Mouse (Mus musculus): ENCODE results near the gene Bag6. TPM values are rescaled to one million over a fixed set of nuclear protein-coding genes. Genes with fewer than 3 reads are reported as not detected.

Bag6 gene
- polyA plus RNA-seq, 1 experiment, result 946 TPM

Other genes starting within 250 kb of the Bag6 start
- 1.3 and 3.9 TPM in 2 replicates for gene C2, start 236.9 kb upstream of the Bag6 start, polyA plus RNA-seq (2012; ENCODE audit: low replicate concordance)
- 427 and 438 TPM in 2 replicates for gene Ehmt2, start 236.7 kb upstream of the Bag6 start, polyA plus RNA-seq (2012; ENCODE audit: low replicate concordance)
- not detected in 2 replicates for gene Slc44a4, start 220.7 kb upstream of the Bag6 start, polyA plus RNA-seq (2012; ENCODE audit: low replicate concordance)
- gene Neu1, start 203.9 kb upstream of the Bag6 start, polyA plus RNA-seq (2012; ENCODE audit: low replicate concordance), result 22.5 and 43.0 TPM in 2 replicates
- 16.5 and 41.3 TPM in 2 replicates for gene Hspa1b, start 175.9 kb upstream of the Bag6 start, polyA plus RNA-seq (2012; ENCODE audit: low replicate concordance)
- not detected in 2 replicates for gene Gm20481, start 165.3 kb upstream of the Bag6 start, polyA plus RNA-seq (2012; ENCODE audit: low replicate concordance)
- gene Hspa1a, start 163.0 kb upstream of the Bag6 start, polyA plus RNA-seq (2012; ENCODE audit: low replicate concordance), result 3.5 and 6.7 TPM in 2 replicates
- gene Hspa1l, start 162.5 kb upstream of the Bag6 start, polyA plus RNA-seq (2012; ENCODE audit: low replicate concordance), result not detected in 2 replicates
- gene Lsm2, start 153.3 kb upstream of the Bag6 start, polyA plus RNA-seq (2012; ENCODE audit: low replicate concordance), result 146 and 328 TPM in 2 replicates
- gene Vars, start 134.2 kb upstream of the Bag6 start, polyA plus RNA-seq (2012; ENCODE audit: low replicate concordance), result 1,671 and 2,394 TPM in 2 replicates
- 1.2 and 1.8 TPM in 2 replicates for gene Vwa7, start 118.6 kb upstream of the Bag6 start, polyA plus RNA-seq (2012; ENCODE audit: low replicate concordance)
- gene Sapcd1, start 107.2 kb upstream of the Bag6 start, polyA plus RNA-seq (2012; ENCODE audit: low replicate concordance), result 8.2 and 32.0 TPM in 2 replicates
- 33.3 and 82.0 TPM in 2 replicates for gene Msh5, start 88.4 kb upstream of the Bag6 start, polyA plus RNA-seq (2012; ENCODE audit: low replicate concordance)
- 197 and 295 TPM in 2 replicates for gene Clic1, start 85.2 kb upstream of the Bag6 start, polyA plus RNA-seq (2012; ENCODE audit: low replicate concordance)
- 22.4 and 54.0 TPM in 2 replicates for gene Ddah2, start 76.1 kb upstream of the Bag6 start, polyA plus RNA-seq (2012; ENCODE audit: low replicate concordance)
- gene Ly6g6c, start 69.8 kb upstream of the Bag6 start, polyA plus RNA-seq (2012; ENCODE audit: low replicate concordance), result 0.34 TPM in 1 of 2 replicates, not detected in the other
- gene Mpig6b, start 69.0 kb upstream of the Bag6 start, polyA plus RNA-seq (2012; ENCODE audit: low replicate concordance), result 0.27 and 0.54 TPM in 2 replicates
- gene Ly6g6e, start 58.3 kb upstream of the Bag6 start, polyA plus RNA-seq (2012; ENCODE audit: low replicate concordance), result not detected in 2 replicates
- not detected in 2 replicates for gene Ly6g6d, start 57.1 kb upstream of the Bag6 start, polyA plus RNA-seq (2012; ENCODE audit: low replicate concordance)
- 0.31 TPM in 1 of 2 replicates, not detected in the other for gene Ly6g6f, start 49.6 kb upstream of the Bag6 start, polyA plus RNA-seq (2012; ENCODE audit: low replicate concordance)
- gene Abhd16a, start 45.9 kb upstream of the Bag6 start, polyA plus RNA-seq (2012; ENCODE audit: low replicate concordance), result 312 and 354 TPM in 2 replicates
- gene Ly6g5c, start 26.9 kb upstream of the Bag6 start, polyA plus RNA-seq (2012; ENCODE audit: low replicate concordance), result not detected in 2 replicates
- gene Ly6g5b, start 19.8 kb upstream of the Bag6 start, polyA plus RNA-seq (2012; ENCODE audit: low replicate concordance), result 0.71 TPM in 1 of 2 replicates, not detected in the other
- 76.3 and 112 TPM in 2 replicates for gene Gpank1, start 13.7 kb upstream of the Bag6 start, polyA plus RNA-seq (2012; ENCODE audit: low replicate concordance)
- 69.5 and 70.4 TPM in 2 replicates for gene Csnk2b, start 13.1 kb upstream of the Bag6 start, polyA plus RNA-seq (2012; ENCODE audit: low replicate concordance)
- gene D17H6S53E, start 8.8 kb upstream of the Bag6 start, polyA plus RNA-seq (2012; ENCODE audit: low replicate concordance), result 9.5 and 12.1 TPM in 2 replicates
- gene Apom, start 3.1 kb upstream of the Bag6 start, polyA plus RNA-seq (2012; ENCODE audit: low replicate concordance), result 0.24 TPM in 1 of 2 replicates, not detected in the other
- 1,544 and 3,522 TPM in 2 replicates for gene Prrc2a, start 29.7 kb downstream of the Bag6 start, polyA plus RNA-seq (2012; ENCODE audit: low replicate concordance)
- 1.9 and 3.8 TPM in 2 replicates for gene Aif1, start 40.9 kb downstream of the Bag6 start, polyA plus RNA-seq (2012; ENCODE audit: low replicate concordance)
- 1.1 and 24.0 TPM in 2 replicates for gene Lst1, start 53.3 kb downstream of the Bag6 start, polyA plus RNA-seq (2012; ENCODE audit: low replicate concordance)
- gene Ltb, start 59.3 kb downstream of the Bag6 start, polyA plus RNA-seq (2012; ENCODE audit: low replicate concordance), result 75.8 and 165 TPM in 2 replicates
- 2.6 and 2.7 TPM in 2 replicates for gene Tnf, start 66.8 kb downstream of the Bag6 start, polyA plus RNA-seq (2012; ENCODE audit: low replicate concordance)
- 4.2 and 5.6 TPM in 2 replicates for gene Lta, start 70.2 kb downstream of the Bag6 start, polyA plus RNA-seq (2012; ENCODE audit: low replicate concordance)
- gene Gm16181, start 85.7 kb downstream of the Bag6 start, polyA plus RNA-seq (2012; ENCODE audit: low replicate concordance), result not detected in 2 replicates
- gene Atp6v1g2, start 98.5 kb downstream of the Bag6 start, polyA plus RNA-seq (2012; ENCODE audit: low replicate concordance), result 0.69 and 1.2 TPM in 2 replicates
- gene Nfkbil1, start 100.6 kb downstream of the Bag6 start, polyA plus RNA-seq (2012; ENCODE audit: low replicate concordance), result 31.5 and 40.3 TPM in 2 replicates
- gene Ddx39b, start 106.6 kb downstream of the Bag6 start, polyA plus RNA-seq (2012; ENCODE audit: low replicate concordance), result 114 and 195 TPM in 2 replicates
- gene H2-D1, start 127.6 kb downstream of the Bag6 start, polyA plus RNA-seq (2012; ENCODE audit: low replicate concordance), result 138 and 236 TPM in 2 replicates
- gene H2-Q1, start 185.2 kb downstream of the Bag6 start, polyA plus RNA-seq (2012; ENCODE audit: low replicate concordance), result 2.6 and 3.1 TPM in 2 replicates
- gene H2-Q2, start 207.1 kb downstream of the Bag6 start, polyA plus RNA-seq (2012; ENCODE audit: low replicate concordance), result 1.7 and 1.8 TPM in 2 replicates
- 114 and 185 TPM in 2 replicates for gene H2-Q4, start 244.4 kb downstream of the Bag6 start, polyA plus RNA-seq (2012; ENCODE audit: low replicate concordance)

Measured in leukemia stem cell, adult 10-12 weeks (primary cell).